Mouse (Mus musculus) hindbrain, embryonic 15.5 days (tissue): ENCODE results near the gene Acsm3. TPM values are rescaled to one million over a fixed set of nuclear protein-coding genes. Genes with fewer than 3 reads are reported as not detected.
"Not testable (repeated sequence)": the region's sequence is repeated elsewhere in the genome, so short reads cannot be mapped to it uniquely, and the experiment has no call there.

Source experiments
- ATAC-seq: fragments of 200-750 bp; cut with Nextera tagmentation; 2 replicates; pipeline ENCODE4 v1.8.0; 2017; ENCODE audit warnings: low read depth, moderate number of reproducible peaks, moderate TSS enrichment; ENCODE audit not compliant: low FRiP score
- H3K27ac ChIP-seq: fragments of 300-500 bp; sonication (generic); replicated peaks from 2 replicates; pipeline ENCODE4 v1.5.1; 2015; ENCODE audit warnings: mild to moderate bottlenecking, inconsistent platforms
- H3K27me3 ChIP-seq: fragments of 300-500 bp; sonication (generic); 2 replicates; pipeline ENCODE4 v1.6.1; 2015; ENCODE audit warnings: control low read depth, inconsistent platforms
- H3K36me3 ChIP-seq: fragments of 300-500 bp; sonication (generic); 2 replicates; pipeline ENCODE4 v1.6.1; 2015; ENCODE audit warnings: control low read depth, inconsistent platforms
- H3K4me1 ChIP-seq: fragments of 300-500 bp; sonication (generic); replicated peaks from 2 replicates; pipeline ENCODE4 v1.6.1; 2015; ENCODE audit warnings: control low read depth, inconsistent platforms
- H3K4me2 ChIP-seq: fragments of 300-500 bp; sonication (generic); 2 replicates; pipeline ENCODE4 v1.6.1; 2015; ENCODE audit warnings: moderate library complexity, mild to moderate bottlenecking, inconsistent platforms
- H3K4me3 ChIP-seq: fragments of 300-500 bp; sonication (generic); 2 replicates; pipeline ENCODE4 v1.5.1; 2015; ENCODE audit warnings: mild to moderate bottlenecking, inconsistent platforms
- H3K9ac ChIP-seq: fragments of 300-500 bp; sonication (generic); 2 replicates; pipeline ENCODE4 v1.6.1; 2015; ENCODE audit warnings: inconsistent platforms
- H3K9me3 ChIP-seq: fragments of 300-500 bp; sonication (generic); 2 replicates; pipeline ENCODE4 v1.6.1; 2016; ENCODE audit warnings: control low read depth, inconsistent platforms
- WGBS: fragments of 180-500 bp; shearing (Covaris S2); methylation state at CpG from one replicate; pipeline ENCODE4 v1.1.7; 2015; 5-methylcytosine and 5-hydroxymethylcytosine counted together
- polyA plus RNA-seq: library from polyadenylated mRNA; unstranded; fragments of >200 nt; fragmentation: Nextera tagmentation; extraction: Ambion mirVana; gene quantifications from 2 replicates; pipeline ENCODE4 v1.2.1, GENCODE M21; 2015

Gene Acsm3
- polyA plus RNA-seq = 0.09 TPM in 1 of 2 replicates, not detected in the other

- Histone ChIP-seq H3K4me3 (no peak within 1 kb of the TSS), H3K9me3 (no peaks in the 10 kb centered on the region), H3K4me2 (no peak within 1 kb of the TSS), H3K27me3 (no peaks in the 10 kb centered on the region), H3K27ac (no peak within 1 kb of the TSS), H3K4me1 (no peaks in the 10 kb centered on the region), H3K9ac (no peak within 1 kb of the TSS), H3K36me3 (no peaks in the 10 kb centered on the region)
- no peak for ATAC-seq
- 90% methylated on average over 11 of the region's 11 CpGs for WGBS
These were observed at the start of gene Acsm3 for GRCm38 (mm10) chr7:119760527-119760951. Gene Acsm3, plus strand, starts transcription at chr7:119760923.

DNA sequence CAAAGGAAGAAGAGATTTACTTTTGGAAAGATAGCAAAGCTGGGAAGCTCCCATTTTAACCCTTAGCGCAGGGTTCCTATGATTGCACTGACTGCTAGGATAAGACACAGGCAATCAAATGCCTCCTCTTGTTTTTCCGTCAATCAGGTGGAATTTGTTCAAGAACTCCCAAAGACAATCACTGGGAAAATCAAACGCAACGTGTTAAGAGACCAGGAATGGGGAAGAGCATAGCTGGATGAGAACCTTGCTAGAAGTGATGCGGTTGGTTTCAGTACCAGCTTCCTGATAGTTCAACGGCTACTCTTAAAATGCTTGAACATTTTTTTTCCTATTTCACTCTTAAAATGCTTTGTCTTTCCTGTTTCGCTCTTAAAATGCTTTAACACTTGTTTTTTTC, 46.6 kb upstream of the Acsm3 start:
- Histone ChIP-seq H3K27ac (no peak overlapping the region), H3K4me3 (no peak overlapping the region), H3K4me1 (peaks cover 5% of the 10 kb centered on the region; the same call in 1 of the 2 replicates), H3K36me3 (peaks cover 34% of the 10 kb centered on the region), H3K27me3 (no peaks in the 10 kb centered on the region), H3K9me3 (no peaks in the 10 kb centered on the region), H3K9ac (no peak overlapping the region), H3K4me2 (no peak overlapping the region)
- no peak for ATAC-seq
- WGBS = 95% methylated on average over 7 of the region's 7 CpGs

DNA sequence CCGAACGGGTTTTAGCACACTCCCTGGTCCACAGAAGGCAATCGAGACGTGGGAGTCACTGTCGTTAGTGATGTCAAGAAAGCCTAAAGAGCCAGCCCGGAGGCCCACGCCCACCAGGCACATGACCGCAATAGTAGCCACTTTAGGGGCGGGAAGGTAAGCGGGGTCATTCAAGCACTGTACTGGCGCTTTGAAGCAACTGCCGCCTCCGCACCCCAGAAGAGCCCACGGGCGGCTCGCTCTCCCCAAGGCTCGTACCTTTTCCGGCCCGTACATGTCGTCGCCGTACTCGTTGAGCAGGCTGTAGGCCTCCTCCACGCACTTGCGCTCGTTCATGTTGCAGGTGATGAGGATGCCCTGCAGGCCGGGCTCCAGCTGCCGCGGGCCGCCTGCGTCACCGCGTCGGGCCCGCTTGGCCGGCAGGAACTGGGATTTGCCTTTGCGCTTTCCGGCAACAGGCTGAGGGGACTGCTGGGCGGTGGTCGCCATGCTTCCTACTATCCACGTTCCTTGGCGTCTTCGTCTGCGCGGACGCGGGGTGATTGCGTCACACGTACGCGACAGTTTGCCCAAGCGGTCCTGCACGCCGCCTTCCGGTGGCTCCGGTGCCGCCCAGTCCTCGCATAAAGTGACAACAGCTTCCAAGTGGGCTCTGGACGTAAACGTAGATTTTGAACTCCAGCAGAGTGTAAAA, 40.3 kb upstream of the Acsm3 start, which contains the start of gene Thumpd1:
Thumpd1 (minus strand) TSS at position 546 of the 694 bp plus-strand sequence.
- ATAC-seq = peak; percentile 97

GRCm38 (mm10) chr7:119720947-119721310, 39.8 kb upstream of the Acsm3 start:
- peak; percentile 74 for ATAC-seq
- 0 out of 2 replicates have a peak overlapping the region, but pooled peaks have one; percentile 10 for H3K9ac ChIP-seq
- peaks cover 26% of the 10 kb centered on the region for H3K36me3 ChIP-seq
- H3K9me3 ChIP-seq = no peaks in the 10 kb centered on the region
- 14% methylated on average over 8 of the region's 8 CpGs for WGBS
- H3K4me3 ChIP-seq = peak overlapping the region; percentile 68
- H3K27ac ChIP-seq = peak overlapping the region; percentile 78
- no peaks in the 10 kb centered on the region for H3K27me3 ChIP-seq
- H3K4me1 ChIP-seq = peaks cover 18% of the 10 kb centered on the region
- H3K4me2 ChIP-seq = peak overlapping the region; percentile 71

More for the DNA sequence above, 40.3 kb upstream of the Acsm3 start, which contains the start of gene Thumpd1:
- Histone ChIP-seq H3K36me3 (peaks cover 31% of the 10 kb centered on the region), H3K9ac (peak within 1 kb of the TSS; percentile 70), H3K4me2 (peak within 1 kb of the TSS; percentile 71), H3K4me3 (peak within 1 kb of the TSS; percentile 68), H3K27ac (peak within 1 kb of the TSS; percentile 78), H3K27me3 (no peaks in the 10 kb centered on the region), H3K4me1 (peaks cover 18% of the 10 kb centered on the region), H3K9me3 (no peaks in the 10 kb centered on the region)
- WGBS = under 1% methylated on average over 60 of the region's 60 CpGs

DNA sequence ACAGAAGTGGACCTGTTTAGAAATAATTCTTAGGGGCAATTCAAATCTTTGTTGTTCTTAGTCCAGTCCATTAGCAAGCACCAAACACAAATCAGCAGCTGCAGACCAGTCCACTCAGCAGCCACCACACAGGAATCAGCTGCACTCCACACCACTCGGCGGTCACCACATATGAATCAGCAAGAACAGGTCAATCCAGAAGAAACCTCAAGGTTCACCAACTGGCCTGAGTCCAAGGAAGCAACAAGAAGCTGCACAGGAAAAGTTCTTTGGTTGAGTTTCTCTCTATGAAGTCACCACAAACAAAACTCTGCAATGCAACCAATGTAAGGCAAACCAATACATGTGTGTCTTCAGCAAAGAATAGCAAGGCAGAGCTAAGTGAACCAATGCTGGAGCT, 33.1 kb upstream of the Acsm3 start:
- WGBS = 92% methylated on average over 2 of the region's 2 CpGs
- no peak overlapping the region for H3K9ac ChIP-seq
- no peaks in the 10 kb centered on the region for H3K9me3 ChIP-seq
- no peak for ATAC-seq
- no peak overlapping the region for H3K27ac ChIP-seq
- no peaks in the 10 kb centered on the region for H3K27me3 ChIP-seq
- H3K36me3 ChIP-seq = no peaks in the 10 kb centered on the region
- H3K4me2 ChIP-seq = no peak overlapping the region
- H3K4me3 ChIP-seq = no peak overlapping the region
- H3K4me1 ChIP-seq = no peaks in the 10 kb centered on the region

GRCm38 (mm10) chr7:119731262-119731661, 29.5 kb upstream of the Acsm3 start:
- H3K9ac ChIP-seq, ATAC-seq, H3K27me3 ChIP-seq, H3K4me3 ChIP-seq, H3K4me2 ChIP-seq, H3K36me3 ChIP-seq, H3K4me1 ChIP-seq, H3K9me3 ChIP-seq, H3K27ac ChIP-seq: not testable (repeated sequence)
- WGBS = 84% methylated on average over 4 of the region's 4 CpGs

GRCm38 (mm10) chr7:119738877-119739276, 21.8 kb upstream of the Acsm3 start:
- Histone ChIP-seq H3K4me1 (no peaks in the 10 kb centered on the region), H3K4me2 (no peak overlapping the region), H3K27ac (no peak overlapping the region), H3K9me3 (no peaks in the 10 kb centered on the region), H3K27me3 (no peaks in the 10 kb centered on the region), H3K4me3 (no peak overlapping the region), H3K36me3 (no peaks in the 10 kb centered on the region), H3K9ac (no peak overlapping the region)
- 91% methylated on average over 2 of the region's 2 CpGs for WGBS
- ATAC-seq = 0 out of 2 replicates have a peak, but pooled peaks have one; percentile 38

DNA sequence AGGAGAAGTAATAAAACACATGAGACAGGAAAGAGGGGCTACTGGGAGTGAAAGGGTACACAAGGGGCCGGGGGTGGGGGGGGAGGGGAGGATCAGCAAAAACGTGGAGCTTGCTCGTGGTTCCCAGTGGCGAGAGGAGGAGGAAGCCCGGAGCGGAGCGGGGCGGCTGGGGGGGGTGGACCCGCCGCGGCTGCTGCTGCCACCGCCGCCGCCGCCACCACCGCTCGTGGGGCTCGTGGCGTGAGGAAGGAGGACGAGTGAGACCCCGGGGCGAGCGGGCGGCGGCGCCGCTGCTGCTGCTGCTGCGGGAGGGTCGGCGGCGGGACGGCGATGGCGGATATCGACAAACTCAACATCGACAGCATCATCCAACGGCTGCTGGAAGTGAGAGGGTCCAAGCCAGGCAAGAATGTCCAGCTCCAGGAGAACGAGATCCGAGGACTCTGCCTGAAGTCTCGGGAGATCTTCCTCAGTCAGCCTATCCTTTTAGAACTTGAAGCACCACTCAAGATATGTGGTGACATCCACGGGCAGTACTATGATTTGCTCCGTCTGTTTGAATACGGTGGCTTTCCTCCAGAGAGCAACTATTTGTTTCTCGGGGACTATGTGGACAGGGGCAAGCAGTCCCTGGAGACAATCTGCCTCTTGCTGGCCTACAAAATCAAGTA, 20.8 kb upstream of the Acsm3 start:
- peak overlapping the region; percentile 55 for H3K4me2 ChIP-seq
- WGBS = 2% methylated on average over 29 of the region's 44 CpGs
- H3K27ac ChIP-seq = not testable (repeated sequence)

DNA sequence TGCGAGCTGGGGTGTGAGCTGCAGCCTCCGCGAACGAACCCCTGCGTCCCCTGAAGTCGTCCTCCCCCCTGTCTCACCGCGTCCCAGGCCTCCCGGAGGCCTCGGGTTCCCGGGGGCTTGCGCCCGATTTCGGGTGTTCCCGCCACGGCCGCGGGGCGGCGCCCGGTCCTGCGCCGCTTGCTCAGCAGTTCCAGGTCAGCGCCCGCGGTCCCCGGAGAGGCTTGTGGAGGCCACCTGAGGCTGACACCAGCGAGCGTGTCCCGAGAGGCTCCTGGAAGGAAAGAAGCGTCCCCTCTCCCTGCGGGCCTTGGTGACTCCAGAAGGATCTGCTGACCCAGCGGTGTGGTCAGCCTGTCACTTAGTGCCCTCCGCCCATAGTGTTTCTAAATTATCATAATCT, 16.4 kb upstream of the Acsm3 start:
- Histone ChIP-seq H3K9me3 (no peaks in the 10 kb centered on the region), H3K27ac (no peak overlapping the region), H3K36me3 (no peaks in the 10 kb centered on the region), H3K9ac (no peak overlapping the region), H3K4me2 (peak overlapping the region; percentile 42), H3K4me3 (no peak overlapping the region), H3K4me1 (peaks cover 5% of the 10 kb centered on the region), H3K27me3 (no peaks in the 10 kb centered on the region)
- WGBS = 8% methylated on average over 34 of the region's 34 CpGs
- ATAC-seq = no peak

More for the DNA sequence above, 20.8 kb upstream of the Acsm3 start:
- H3K27me3 ChIP-seq, H3K4me1 ChIP-seq, H3K9me3 ChIP-seq, H3K36me3 ChIP-seq: not testable (repeated sequence)
- Histone ChIP-seq H3K9ac (peak overlapping the region; percentile 33), H3K4me3 (peak overlapping the region; percentile 43)
- peak; percentile 54; the same call in 1 of the 2 replicates for ATAC-seq

GRCm38 (mm10) chr7:119745869-119746268, 14.9 kb upstream of the Acsm3 start:
- Histone ChIP-seq H3K9ac (no peak overlapping the region), H3K4me1 (peaks cover 5% of the 10 kb centered on the region), H3K4me3 (no peak overlapping the region), H3K4me2 (no peak overlapping the region), H3K9me3 (no peaks in the 10 kb centered on the region), H3K27me3 (no peaks in the 10 kb centered on the region), H3K27ac (no peak overlapping the region), H3K36me3 (no peaks in the 10 kb centered on the region)
- ATAC-seq = no peak
- WGBS = 65% methylated on average over 1 of the region's 1 CpGs

- Histone ChIP-seq H3K27me3 (no peaks in the 10 kb centered on the region), H3K9me3 (no peaks in the 10 kb centered on the region), H3K4me1 (peaks cover 5% of the 10 kb centered on the region), H3K27ac (no peak overlapping the region), H3K9ac (no peak overlapping the region), H3K36me3 (no peaks in the 10 kb centered on the region), H3K4me2 (no peak overlapping the region), H3K4me3 (no peak overlapping the region)
- WGBS = 94% methylated on average over 2 of the region's 2 CpGs
- ATAC-seq = no peak
These were observed 12.0 kb upstream of the Acsm3 start for GRCm38 (mm10) chr7:119748761-119749160.

GRCm38 (mm10) chr7:119749942-119750341, 10.8 kb upstream of the Acsm3 start:
- Histone ChIP-seq H3K9ac (no peak overlapping the region), H3K27me3 (no peaks in the 10 kb centered on the region), H3K9me3 (no peaks in the 10 kb centered on the region), H3K4me2 (no peak overlapping the region), H3K4me1 (no peaks in the 10 kb centered on the region), H3K4me3 (no peak overlapping the region), H3K27ac (no peak overlapping the region), H3K36me3 (no peaks in the 10 kb centered on the region)
- 59% methylated on average over 2 of the region's 2 CpGs for WGBS
- no peak for ATAC-seq
